Mouse (Mus musculus) heart, postnatal 0 days (tissue): ENCODE measurements around the gene Sult1b1. TPM values are rescaled to one million over a fixed set of nuclear protein-coding genes. Genes with fewer than 3 reads are reported as not detected.
"Not testable (repeated sequence)": the region's sequence is repeated elsewhere in the genome, so short reads cannot be mapped to it uniquely, and the experiment has no call there.

ENCODE experiments used
- ATAC-seq: fragments of 200-750 bp; cut with Nextera tagmentation; 2 replicates; pipeline ENCODE4 v1.8.0; 2017; ENCODE audit warnings: low read depth, moderate number of reproducible peaks, moderate library complexity; ENCODE audit not compliant: insufficient read depth
- DNase-seq: peaks from one replicate; pipeline ENCODE4 v3.0.0-alpha.2; 2016; ENCODE audit warnings: low spot score
- H3K27ac ChIP-seq: fragments of 300-500 bp; sonication (generic); 2 replicates; pipeline ENCODE4 v1.5.1; 2014; ENCODE audit warnings: low read depth, mild to moderate bottlenecking
- H3K27me3 ChIP-seq: fragments of 300-500 bp; sonication (generic); 2 replicates; pipeline ENCODE4 v1.6.1; 2014; ENCODE audit warnings: low read length, mixed read lengths; ENCODE audit not compliant: control insufficient read depth, insufficient read depth
- H3K36me3 ChIP-seq: fragments of 300-500 bp; sonication (generic); replicated peaks from 2 replicates; pipeline ENCODE4 v1.6.1; 2014; ENCODE audit warnings: low read length, mixed read lengths; ENCODE audit not compliant: control insufficient read depth, insufficient read depth
- H3K4me1 ChIP-seq: fragments of 300-500 bp; sonication (generic); 2 replicates; pipeline ENCODE4 v1.6.1; 2014; ENCODE audit warnings: antibody characterized with exemption; ENCODE audit not compliant: control insufficient read depth, insufficient read depth
- H3K4me2 ChIP-seq: fragments of 300-500 bp; sonication (generic); 2 replicates; pipeline ENCODE4 v1.6.1; 2014; ENCODE audit warnings: low read depth, mild to moderate bottlenecking, low read length, moderate library complexity
- H3K4me3 ChIP-seq: fragments of 300-500 bp; sonication (generic); 2 replicates; pipeline ENCODE4 v1.5.1; 2014; ENCODE audit warnings: low read depth, low read length
- H3K9ac ChIP-seq: fragments of 300-500 bp; sonication (generic); replicated peaks from 2 replicates; pipeline ENCODE4 v1.6.1; 2014; ENCODE audit warnings: low read depth, low read length, mixed read lengths
- H3K9me3 ChIP-seq: fragments of 300-500 bp; sonication (generic); replicated peaks from 2 replicates; pipeline ENCODE4 v1.6.1; 2016; ENCODE audit warnings: low read length; ENCODE audit not compliant: control insufficient read depth
- CTCF ChIP-seq: IDR thresholded peaks from 2 replicates; pipeline ENCODE4 v1.5.1; 2016; ENCODE audit warnings: antibody characterized with exemption, control low read depth, low read depth
- EP300 ChIP-seq: IDR thresholded peaks from 2 replicates; pipeline ENCODE4 v1.6.1; 2016; ENCODE audit warnings: antibody characterized with exemption, low read depth
- WGBS: fragments of 180-500 bp; shearing (Covaris S2); extraction: QIAGEN DNeasy Blood & Tissue Kit; methylation state at CpG from one replicate; pipeline ENCODE4 v1.1.7; 2014; 5-methylcytosine and 5-hydroxymethylcytosine counted together
- polyA plus RNA-seq: library from polyadenylated mRNA; unstranded; fragments of >200 nt; fragmentation: Nextera tagmentation; extraction: Ambion mirVana; gene quantifications from 2 replicates; pipeline ENCODE4 v1.2.1, GENCODE M21; 2015
- total RNA-seq: library from RNA; depleted of rRNA; stranded (reverse); fragments of >200 nt; gene quantifications from 2 replicates; pipeline ENCODE4 v1.2.3, GENCODE M21; 2014; ENCODE audit warnings: low replicate concordance; rRNA removed

Sult1b1 gene
- total and polyA plus RNA-seq, 2 experiments from 2014 or later = not detected

DNA sequence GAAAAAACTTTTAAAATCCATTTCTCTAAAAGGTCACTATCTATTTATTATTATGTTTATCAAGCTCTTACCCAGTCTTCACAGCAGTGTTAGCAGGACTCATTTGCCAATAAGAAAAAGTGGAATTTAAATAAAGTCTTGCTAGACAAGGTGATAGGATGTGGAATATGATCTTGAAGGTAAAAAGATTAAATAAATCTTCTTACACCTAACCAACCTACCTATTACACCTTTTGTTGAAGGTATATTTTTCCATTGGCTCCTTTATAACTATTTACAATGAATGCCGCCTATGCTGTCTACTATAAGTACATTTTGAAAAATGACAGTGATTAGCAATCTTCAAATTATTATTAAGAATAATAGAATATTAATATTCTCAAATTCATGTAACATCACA lies 47.2 kb downstream of the Sult1b1 start, which contains the start of gene Ugt2a1:
TSS of gene Ugt2a1 (minus strand) at position 101 of the 400 bp plus-strand sequence.
- no peak within 1 kb of the TSS for H3K9ac ChIP-seq
- no peaks in the 10 kb centered on the region for H3K36me3 ChIP-seq
- DNase-seq = no peak
- no peaks in the 10 kb centered on the region for H3K4me1 ChIP-seq
- no peak within 1 kb of the TSS for H3K4me2 ChIP-seq
- no peak within 1 kb of the TSS for H3K27ac ChIP-seq
- no peak within 1 kb of the TSS for H3K4me3 ChIP-seq
- H3K27me3 ChIP-seq = no peaks in the 10 kb centered on the region
- 67% methylated on average over 1 of the region's 1 CpGs for WGBS
- no peaks in the 10 kb centered on the region for H3K9me3 ChIP-seq
- no peak for TF ChIP-seq EP300
- no peak for TF ChIP-seq CTCF
- no peak for ATAC-seq

DNA sequence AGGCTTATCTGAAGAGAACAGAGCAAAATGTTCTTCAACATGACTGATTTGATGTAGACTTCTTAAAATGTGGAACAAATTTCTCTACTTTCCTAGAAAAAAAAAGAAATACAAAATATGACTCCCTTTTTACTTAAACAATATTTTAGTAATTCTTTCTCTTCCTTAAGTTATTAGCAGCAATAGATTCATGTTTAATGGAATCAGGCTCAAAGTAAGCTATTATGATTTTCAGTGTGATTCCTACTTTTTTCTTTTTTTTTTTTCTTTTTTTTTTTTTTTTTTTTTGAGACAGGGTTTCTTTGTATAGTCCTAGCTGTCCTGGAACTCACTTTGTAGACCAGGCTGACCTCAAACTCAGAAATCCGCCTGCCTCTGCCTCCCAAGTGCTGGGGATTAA lies 51.3 kb downstream of the Sult1b1 start, which contains the start of gene Gm43638:
TSS of gene Gm43638 (minus strand) at position 101 of the 400 bp plus-strand sequence.
- not testable (repeated sequence) for ATAC-seq, H3K4me3 ChIP-seq, H3K9ac ChIP-seq, H3K4me2 ChIP-seq, DNase-seq, H3K27ac ChIP-seq, H3K4me1 ChIP-seq, H3K36me3 ChIP-seq, H3K9me3 ChIP-seq, H3K27me3 ChIP-seq
- 67% methylated on average over 1 of the region's 1 CpGs for WGBS

DNA sequence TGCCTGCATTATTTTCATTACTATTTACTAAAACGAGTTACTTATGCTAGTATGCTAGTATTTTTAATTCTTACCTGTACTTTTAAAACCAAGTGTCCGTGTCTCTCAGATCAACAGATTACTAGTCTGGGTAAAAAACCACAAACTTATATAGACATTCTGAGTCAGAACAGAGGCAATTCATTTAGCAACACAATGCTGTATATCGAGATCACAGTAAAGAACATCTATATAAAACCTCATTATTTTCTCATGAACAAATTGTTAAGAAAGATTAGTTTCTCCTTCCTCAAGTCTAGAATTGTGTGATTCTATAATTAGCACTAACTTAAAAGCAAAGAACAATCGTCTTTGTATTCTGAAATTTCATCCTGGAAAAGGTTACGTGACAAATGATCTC lies 55.8 kb downstream of the Sult1b1 start, which contains the start of gene Ugt2a2:
TSS of gene Ugt2a2 (minus strand) at position 101 of the 400 bp plus-strand sequence.
- ATAC-seq (no peak), DNase-seq (no peak)
- no peaks in the 10 kb centered on the region for H3K27me3 ChIP-seq
- H3K36me3 ChIP-seq = no peaks in the 10 kb centered on the region
- 70% methylated on average over 5 of the region's 5 CpGs for WGBS
- H3K27ac ChIP-seq = no peak within 1 kb of the TSS
- H3K9ac ChIP-seq = no peak within 1 kb of the TSS
- H3K9me3 ChIP-seq = no peaks in the 10 kb centered on the region
- no peak within 1 kb of the TSS for H3K4me2 ChIP-seq
- no peak for TF ChIP-seq EP300
- no peak for TF ChIP-seq CTCF
- no peak within 1 kb of the TSS for H3K4me3 ChIP-seq
- H3K4me1 ChIP-seq = no peaks in the 10 kb centered on the region

Other genes starting within 250 kb of the Sult1b1 start
- gene Ugt2a3, start 201.0 kb downstream of the Sult1b1 start, total RNA-seq = not detected in 2 replicates
- not detected in 2 replicates for gene Ugt2a3, start 201.0 kb downstream of the Sult1b1 start, polyA plus RNA-seq
- not detected in 2 replicates for gene Ugt2b38, start 114.0 kb downstream of the Sult1b1 start, total RNA-seq
- gene Ugt2b38, start 114.0 kb downstream of the Sult1b1 start, polyA plus RNA-seq = not detected in 2 replicates
- not detected in 2 replicates for gene Ugt2a2, start 55.9 kb downstream of the Sult1b1 start, total RNA-seq
- gene Ugt2a2, start 55.9 kb downstream of the Sult1b1 start, polyA plus RNA-seq = not detected in 2 replicates
- not detected in 2 replicates for gene Gm43638, start 51.4 kb downstream of the Sult1b1 start, total RNA-seq
- gene Gm43638, start 51.4 kb downstream of the Sult1b1 start, polyA plus RNA-seq = not detected in 2 replicates
- not detected in 2 replicates for gene Ugt2a1, start 47.3 kb downstream of the Sult1b1 start, total RNA-seq
- not detected in 2 replicates for gene Ugt2a1, start 47.3 kb downstream of the Sult1b1 start, polyA plus RNA-seq
- not detected in 2 replicates for gene Sult1d1, start 30.8 kb upstream of the Sult1b1 start, total RNA-seq
- gene Sult1d1, start 30.8 kb upstream of the Sult1b1 start, polyA plus RNA-seq = not detected in 2 replicates
- gene Sult1e1, start 53.4 kb upstream of the Sult1b1 start, total RNA-seq = not detected in 2 replicates
- not detected in 2 replicates for gene Sult1e1, start 53.4 kb upstream of the Sult1b1 start, polyA plus RNA-seq
- gene Csn1s1, start 128.0 kb upstream of the Sult1b1 start, total RNA-seq = not detected in 2 replicates
- not detected in 2 replicates for gene Csn1s1, start 128.0 kb upstream of the Sult1b1 start, polyA plus RNA-seq
- gene Csn2, start 161.4 kb upstream of the Sult1b1 start, total RNA-seq = not detected in 2 replicates
- gene Csn2, start 161.4 kb upstream of the Sult1b1 start, polyA plus RNA-seq = not detected in 2 replicates
- gene Csn1s2a, start 236.4 kb upstream of the Sult1b1 start, total RNA-seq = not detected in 2 replicates
- gene Csn1s2a, start 236.4 kb upstream of the Sult1b1 start, polyA plus RNA-seq = not detected in 2 replicates